Mouse (Mus musculus): ENCODE results near the gene Them7. TPM values are rescaled to one million over a fixed set of nuclear protein-coding genes. Genes with fewer than 3 reads are reported as not detected.

Them7 gene
- polyA plus RNA-seq, 1 experiment from 2014 or later, result 0.13 TPM

GRCm38 (mm10) chr2:105206563-105207174 lies 17.5 kb upstream of the Them7 start:
- Histone ChIP-seq H3K27ac (ENCODE audit: low read length) (no peak overlapping the region), H3K4me2 (ENCODE audit: low read depth, low read length) (no peak overlapping the region), H3K4me3 (ENCODE audit: low read length) (no peak overlapping the region), H3K9ac (ENCODE audit: low read length) (no peak overlapping the region), H3K9me3 (ENCODE audit: control insufficient read depth, low read length) (no peaks in the 10 kb centered on the region), H3K4me1 (replicated peaks; ENCODE audit: control insufficient read depth, insufficient read depth, low read length) (no peaks in the 10 kb centered on the region), H3K36me3 (ENCODE audit: control insufficient read depth, insufficient read depth, low read length) (no peaks in the 10 kb centered on the region), H3K27me3 (ENCODE audit: control insufficient read depth, insufficient read depth, low read depth, low read length) (no peaks in the 10 kb centered on the region)
- 39% methylated on average over 9 of the region's 9 CpGs for WGBS
- peak; percentile 65 for ATAC-seq (ENCODE audit: low read depth)

- WGBS, result 50% methylated on average over 7 of the region's 7 CpGs
- no peaks in the 10 kb centered on the region for H3K36me3 ChIP-seq (ENCODE audit: control insufficient read depth, insufficient read depth, low read length)
- no peak overlapping the region for H3K4me2 ChIP-seq (ENCODE audit: low read depth, low read length)
- no peak overlapping the region for H3K9ac ChIP-seq (ENCODE audit: low read length)
- ATAC-seq (ENCODE audit: low read depth), result no peak
- H3K4me3 ChIP-seq (ENCODE audit: low read length), result no peak overlapping the region
- no peaks in the 10 kb centered on the region; the same call in 1 of the 2 replicates for H3K27me3 ChIP-seq (ENCODE audit: control insufficient read depth, insufficient read depth, low read depth, low read length)
- no peaks in the 10 kb centered on the region for H3K4me1 ChIP-seq (replicated peaks; ENCODE audit: control insufficient read depth, insufficient read depth, low read length)
- H3K9me3 ChIP-seq (ENCODE audit: control insufficient read depth, low read length), result no peaks in the 10 kb centered on the region
- no peak overlapping the region for H3K27ac ChIP-seq (ENCODE audit: low read length)
These were observed 11.3 kb upstream of the Them7 start for GRCm38 (mm10) chr2:105212839-105213238.

GRCm38 (mm10) chr2:105215914-105216313 lies 8.2 kb upstream of the Them7 start:
- ATAC-seq (ENCODE audit: low read depth), result no peak
- Histone ChIP-seq H3K27ac (ENCODE audit: low read length) (no peak overlapping the region), H3K9ac (ENCODE audit: low read length) (no peak overlapping the region), H3K27me3 (ENCODE audit: control insufficient read depth, insufficient read depth, low read depth, low read length) (no peaks in the 10 kb centered on the region; the same call in 1 of the 2 replicates), H3K4me1 (replicated peaks; ENCODE audit: control insufficient read depth, insufficient read depth, low read length) (no peaks in the 10 kb centered on the region), H3K9me3 (ENCODE audit: control insufficient read depth, low read length) (no peaks in the 10 kb centered on the region), H3K4me2 (ENCODE audit: low read depth, low read length) (no peak overlapping the region), H3K4me3 (ENCODE audit: low read length) (no peak overlapping the region), H3K36me3 (ENCODE audit: control insufficient read depth, insufficient read depth, low read length) (no peaks in the 10 kb centered on the region)
- WGBS, result 27% methylated on average over 8 of the region's 8 CpGs

GRCm38 (mm10) chr2:105219229-105219628 lies 4.9 kb upstream of the Them7 start:
- ATAC-seq (ENCODE audit: low read depth), result no peak
- Histone ChIP-seq H3K27me3 (ENCODE audit: control insufficient read depth, insufficient read depth, low read depth, low read length) (no peaks in the 10 kb centered on the region; the same call in 1 of the 2 replicates), H3K4me1 (replicated peaks; ENCODE audit: control insufficient read depth, insufficient read depth, low read length) (peaks cover 3% of the 10 kb centered on the region; the same call in 1 of the 2 replicates), H3K36me3 (ENCODE audit: control insufficient read depth, insufficient read depth, low read length) (no peaks in the 10 kb centered on the region), H3K4me2 (ENCODE audit: low read depth, low read length) (no peak overlapping the region), H3K27ac (ENCODE audit: low read length) (no peak overlapping the region), H3K9me3 (ENCODE audit: control insufficient read depth, low read length) (no peaks in the 10 kb centered on the region), H3K9ac (ENCODE audit: low read length) (no peak overlapping the region), H3K4me3 (ENCODE audit: low read length) (no peak overlapping the region)
- 79% methylated on average over 5 of the region's 5 CpGs for whole genome bisulfite sequencing

GRCm38 (mm10) chr2:105219664-105220063 lies 4.5 kb upstream of the Them7 start:
- no peaks in the 10 kb centered on the region for H3K36me3 ChIP-seq (ENCODE audit: control insufficient read depth, insufficient read depth, low read length)
- no peaks in the 10 kb centered on the region for H3K9me3 ChIP-seq (ENCODE audit: control insufficient read depth, low read length)
- ATAC-seq (ENCODE audit: low read depth), result no peak
- no peak overlapping the region for H3K9ac ChIP-seq (ENCODE audit: low read length)
- no peak overlapping the region for H3K4me3 ChIP-seq (ENCODE audit: low read length)
- no peak overlapping the region for H3K4me2 ChIP-seq (ENCODE audit: low read depth, low read length)
- H3K4me1 ChIP-seq (replicated peaks; ENCODE audit: control insufficient read depth, insufficient read depth, low read length), result peaks cover 6% of the 10 kb centered on the region; the same call in 1 of the 2 replicates
- no peaks in the 10 kb centered on the region; the same call in 1 of the 2 replicates for H3K27me3 ChIP-seq (ENCODE audit: control insufficient read depth, insufficient read depth, low read depth, low read length)
- WGBS, result 36% methylated on average over 8 of the region's 8 CpGs
- H3K27ac ChIP-seq (ENCODE audit: low read length), result no peak overlapping the region

GRCm38 (mm10) chr2:105220738-105221303 lies 3.3 kb upstream of the Them7 start:
- WGBS, result 67% methylated on average over 9 of the region's 9 CpGs
- no peak for ATAC-seq (ENCODE audit: low read depth)

GRCm38 (mm10) chr2:105223606-105224005 lies 514 bp upstream of the Them7 start:
- 84% methylated on average over 11 of the region's 11 CpGs for WGBS
- no peak overlapping the region for H3K4me2 ChIP-seq (ENCODE audit: low read depth, low read length)
- no peak overlapping the region for H3K4me3 ChIP-seq (ENCODE audit: low read length)
- H3K4me1 ChIP-seq (replicated peaks; ENCODE audit: control insufficient read depth, insufficient read depth, low read length), result peaks cover 9% of the 10 kb centered on the region; the same call in 1 of the 2 replicates
- no peaks in the 10 kb centered on the region for H3K9me3 ChIP-seq (ENCODE audit: control insufficient read depth, low read length)
- H3K27ac ChIP-seq (ENCODE audit: low read length), result no peak overlapping the region
- no peaks in the 10 kb centered on the region for H3K36me3 ChIP-seq (ENCODE audit: control insufficient read depth, insufficient read depth, low read length)
- no peak overlapping the region for H3K9ac ChIP-seq (ENCODE audit: low read length)
- no peak for ATAC-seq (ENCODE audit: low read depth)
- H3K27me3 ChIP-seq (ENCODE audit: control insufficient read depth, insufficient read depth, low read depth, low read length), result peaks cover 3% of the 10 kb centered on the region

More at GRCm38 (mm10) chr2:105220738-105221303, 3.3 kb upstream of the Them7 start:
- Histone ChIP-seq H3K4me1 (replicated peaks; ENCODE audit: control insufficient read depth, insufficient read depth, low read length) (peaks cover 9% of the 10 kb centered on the region; the same call in 1 of the 2 replicates), H3K36me3 (ENCODE audit: control insufficient read depth, insufficient read depth, low read length) (no peaks in the 10 kb centered on the region), H3K27ac (ENCODE audit: low read length) (no peak overlapping the region), H3K4me2 (ENCODE audit: low read depth, low read length) (no peak overlapping the region), H3K4me3 (ENCODE audit: low read length) (no peak overlapping the region), H3K27me3 (ENCODE audit: control insufficient read depth, insufficient read depth, low read depth, low read length) (peaks cover 3% of the 10 kb centered on the region), H3K9ac (ENCODE audit: low read length) (no peak overlapping the region), H3K9me3 (ENCODE audit: control insufficient read depth, low read length) (no peaks in the 10 kb centered on the region)

- no peaks in the 10 kb centered on the region for H3K9me3 ChIP-seq (ENCODE audit: control insufficient read depth, low read length)
- peaks cover 3% of the 10 kb centered on the region for H3K27me3 ChIP-seq (ENCODE audit: control insufficient read depth, insufficient read depth, low read depth, low read length)
- ATAC-seq (ENCODE audit: low read depth), result no peak
- WGBS, result 38% methylated on average over 3 of the region's 3 CpGs
- no peak overlapping the region for H3K9ac ChIP-seq (ENCODE audit: low read length)
- H3K27ac ChIP-seq (ENCODE audit: low read length), result no peak overlapping the region
- H3K4me3 ChIP-seq (ENCODE audit: low read length), result no peak overlapping the region
- peaks cover 9% of the 10 kb centered on the region; the same call in 1 of the 2 replicates for H3K4me1 ChIP-seq (replicated peaks; ENCODE audit: control insufficient read depth, insufficient read depth, low read length)
- peak overlapping the region; percentile 68; the same call in 1 of the 2 replicates for H3K4me2 ChIP-seq (ENCODE audit: low read depth, low read length)
- no peaks in the 10 kb centered on the region for H3K36me3 ChIP-seq (ENCODE audit: control insufficient read depth, insufficient read depth, low read length)
These were observed 861 bp downstream of the Them7 start for GRCm38 (mm10) chr2:105224987-105225375.

- Histone ChIP-seq H3K4me2 (ENCODE audit: low read depth, low read length) (no peak overlapping the region), H3K9me3 (ENCODE audit: control insufficient read depth, low read length) (no peaks in the 10 kb centered on the region), H3K36me3 (ENCODE audit: control insufficient read depth, insufficient read depth, low read length) (no peaks in the 10 kb centered on the region), H3K27me3 (ENCODE audit: control insufficient read depth, insufficient read depth, low read depth, low read length) (peaks cover 3% of the 10 kb centered on the region), H3K4me1 (replicated peaks; ENCODE audit: control insufficient read depth, insufficient read depth, low read length) (peaks cover 9% of the 10 kb centered on the region; the same call in 1 of the 2 replicates), H3K27ac (ENCODE audit: low read length) (no peak overlapping the region), H3K9ac (ENCODE audit: low read length) (no peak overlapping the region), H3K4me3 (ENCODE audit: low read length) (no peak overlapping the region)
- no peak for ATAC-seq (ENCODE audit: low read depth)
- 27% methylated on average over 7 of the region's 7 CpGs for WGBS
These were observed 2.3 kb downstream of the Them7 start for GRCm38 (mm10) chr2:105226297-105226958.
